Mouse (Mus musculus) T-helper 2 cell (primary cell): ENCODE data around the gene Ift27.

Experiments
- in situ Hi-C: fragments of 300-600 bp; cut with MboI, MseI; formaldehyde crosslinking; loops from one replicate; pipeline ENCODE4 v1.15.1; 2025; ENCODE audit warnings: high pct_unique_total_duplicates

The Ift27 gene

DNA sequence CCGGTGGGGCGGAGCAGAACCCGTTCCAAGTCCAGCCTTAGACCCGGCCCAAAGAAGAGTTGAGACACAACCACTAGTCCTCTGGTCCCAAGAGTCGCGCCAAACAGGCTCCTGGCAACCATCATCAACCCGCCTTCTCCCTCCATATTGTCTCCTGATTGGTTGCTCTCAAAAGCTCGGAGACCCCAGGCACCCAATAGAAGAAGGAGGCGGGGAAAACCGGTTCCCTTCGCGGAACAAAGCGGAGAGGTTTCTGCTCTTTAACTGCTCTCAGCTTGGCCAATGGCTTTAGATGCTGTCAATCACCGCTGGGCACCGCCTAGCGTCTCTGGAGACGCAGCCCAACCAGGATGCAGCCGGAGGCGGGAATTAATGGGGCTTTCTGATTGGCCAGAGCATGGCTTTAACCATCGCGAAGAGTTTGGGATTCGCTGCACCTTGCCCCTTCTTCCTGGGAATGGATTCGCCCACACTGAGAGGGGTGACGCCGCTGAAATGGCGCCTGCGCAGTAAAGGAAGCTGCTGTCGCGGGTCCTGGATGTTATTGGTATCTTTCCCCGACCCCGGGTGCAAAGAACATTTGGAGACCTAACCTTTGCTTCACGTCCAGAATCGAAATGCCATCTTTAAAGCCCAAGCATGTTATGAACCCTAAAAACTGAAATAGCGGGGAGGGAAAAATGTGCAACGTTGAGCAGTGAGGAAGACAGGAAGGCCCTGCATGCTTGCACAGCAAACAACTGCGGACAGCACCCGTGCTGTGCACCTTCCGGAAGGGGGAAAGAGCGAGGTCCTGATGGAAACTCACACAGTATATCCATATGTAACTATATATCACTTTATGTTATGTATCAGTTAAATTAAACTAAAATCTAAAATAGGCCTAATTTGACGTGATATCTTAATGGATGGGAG lies at the start of gene Ift27:
TSS of gene Ift27 (minus strand) at position 136 of the 915 bp plus-strand sequence.
- in situ Hi-C loops: no loop called here

DNA sequence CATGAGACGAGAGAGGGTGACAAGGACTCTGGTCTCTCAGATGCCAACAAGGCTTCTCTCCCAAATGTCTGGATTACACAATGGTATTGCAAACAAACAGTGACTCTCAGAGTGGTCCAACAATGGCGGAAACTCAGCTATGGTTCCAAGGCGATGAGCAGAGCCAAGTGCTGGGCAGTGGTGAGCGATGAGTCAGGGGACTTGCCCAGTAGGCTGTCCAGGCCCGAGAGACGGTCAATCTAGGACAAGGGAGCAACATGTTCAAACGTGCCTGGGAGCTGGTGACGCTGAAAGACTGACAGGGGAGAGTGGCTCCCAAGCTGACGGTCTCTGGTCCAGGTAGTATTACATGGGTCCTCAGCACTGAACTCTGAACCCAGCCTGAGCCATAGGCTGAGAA lies 41.4 kb upstream of the Ift27 start:
- in situ Hi-C loops: loop anchor here (10.0 kb wide), 1 partner anchor 430 kb away; no protein-coding TSS in a partner anchor

DNA sequence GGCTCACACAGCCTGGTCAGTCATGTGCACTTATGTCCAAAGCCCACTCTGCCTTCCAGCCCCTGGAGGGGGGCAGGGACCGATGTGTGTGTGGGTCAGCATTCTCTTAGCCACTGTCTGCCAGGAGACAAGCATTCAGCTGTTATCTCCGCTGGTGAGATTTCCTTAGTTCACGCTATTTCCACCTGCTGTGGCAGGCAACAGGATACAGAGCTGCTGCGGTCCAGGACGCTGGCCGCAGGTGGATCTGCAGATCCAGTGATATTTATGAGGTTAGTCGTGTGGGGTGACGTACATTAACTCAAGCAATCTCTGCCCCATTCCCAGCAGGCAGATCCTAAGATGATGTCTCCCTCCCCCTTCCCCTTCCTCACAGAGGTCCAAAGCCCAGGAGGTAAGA lies 37.5 kb upstream of the Ift27 start:
- in situ Hi-C loops: loop anchor here (10.0 kb wide), 1 partner anchor 433 kb away; no protein-coding TSS in a partner anchor

DNA sequence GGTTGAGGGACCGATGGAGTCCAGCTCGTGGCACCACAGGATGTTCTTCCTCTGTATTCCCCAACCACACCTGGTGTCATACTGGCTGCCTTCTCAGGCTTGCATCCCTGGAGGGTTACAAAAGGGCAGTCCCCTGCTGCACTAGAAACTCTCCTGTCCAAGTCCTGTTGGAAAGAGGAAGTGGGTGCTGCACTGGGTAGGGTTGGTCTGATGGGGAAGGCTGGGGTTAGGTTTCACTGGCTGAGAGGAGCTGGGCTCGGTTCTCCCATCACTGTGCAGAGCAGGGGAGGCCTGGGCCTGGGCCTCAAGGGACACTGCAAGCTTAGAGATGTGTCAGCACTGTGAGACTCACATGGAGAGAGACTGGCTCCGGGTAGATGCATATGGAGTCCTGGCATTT lies 36.3 kb upstream of the Ift27 start:
- in situ Hi-C loops: loop anchor here (10.0 kb wide), 1 partner anchor 435 kb away; no protein-coding TSS in a partner anchor

DNA sequence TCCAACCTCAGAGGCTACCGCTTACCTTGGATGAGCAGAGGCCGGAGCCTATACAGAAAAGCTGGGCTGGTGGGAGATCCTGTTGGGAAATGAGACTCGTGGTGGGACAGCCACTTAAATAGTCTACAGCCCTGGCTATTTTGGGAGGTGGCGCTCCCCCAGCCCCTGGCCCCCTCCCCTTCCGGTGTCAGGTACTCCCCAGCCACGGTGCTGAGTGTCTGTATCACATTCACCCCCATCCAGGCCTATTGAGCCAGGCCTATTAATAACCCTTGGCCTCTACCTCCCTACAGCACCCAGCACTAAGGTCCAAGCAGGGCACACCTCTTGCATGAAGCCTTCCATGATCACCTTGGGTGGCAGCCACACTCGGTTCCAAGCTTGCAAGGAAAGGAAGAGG lies 32.4 kb upstream of the Ift27 start, which contains the start of gene Pvalb:
TSS of gene Pvalb (minus strand) at position 89 of the 400 bp plus-strand sequence.
- in situ Hi-C loops: no loop called here

DNA sequence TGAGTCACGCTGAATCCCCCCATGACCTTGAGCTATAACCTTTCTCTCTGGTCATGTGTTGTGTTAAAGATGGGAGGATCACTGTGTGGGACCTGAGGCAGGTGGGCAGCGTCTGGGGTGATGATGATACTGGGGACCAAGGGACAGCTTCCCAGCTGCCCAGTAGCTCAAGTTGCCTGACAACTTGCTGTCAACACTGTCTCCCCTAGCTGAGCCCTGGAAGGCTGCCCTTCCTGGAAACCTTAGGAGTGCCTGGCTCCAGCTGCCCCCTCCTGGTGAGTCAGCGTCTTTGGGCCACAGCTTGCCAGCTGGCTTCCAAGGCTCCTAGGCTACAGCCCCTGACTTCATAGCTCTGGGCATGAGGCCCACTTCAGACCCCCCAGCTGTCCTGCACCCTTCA lies 31.3 kb upstream of the Ift27 start:
- in situ Hi-C loops: no loop called here

DNA sequence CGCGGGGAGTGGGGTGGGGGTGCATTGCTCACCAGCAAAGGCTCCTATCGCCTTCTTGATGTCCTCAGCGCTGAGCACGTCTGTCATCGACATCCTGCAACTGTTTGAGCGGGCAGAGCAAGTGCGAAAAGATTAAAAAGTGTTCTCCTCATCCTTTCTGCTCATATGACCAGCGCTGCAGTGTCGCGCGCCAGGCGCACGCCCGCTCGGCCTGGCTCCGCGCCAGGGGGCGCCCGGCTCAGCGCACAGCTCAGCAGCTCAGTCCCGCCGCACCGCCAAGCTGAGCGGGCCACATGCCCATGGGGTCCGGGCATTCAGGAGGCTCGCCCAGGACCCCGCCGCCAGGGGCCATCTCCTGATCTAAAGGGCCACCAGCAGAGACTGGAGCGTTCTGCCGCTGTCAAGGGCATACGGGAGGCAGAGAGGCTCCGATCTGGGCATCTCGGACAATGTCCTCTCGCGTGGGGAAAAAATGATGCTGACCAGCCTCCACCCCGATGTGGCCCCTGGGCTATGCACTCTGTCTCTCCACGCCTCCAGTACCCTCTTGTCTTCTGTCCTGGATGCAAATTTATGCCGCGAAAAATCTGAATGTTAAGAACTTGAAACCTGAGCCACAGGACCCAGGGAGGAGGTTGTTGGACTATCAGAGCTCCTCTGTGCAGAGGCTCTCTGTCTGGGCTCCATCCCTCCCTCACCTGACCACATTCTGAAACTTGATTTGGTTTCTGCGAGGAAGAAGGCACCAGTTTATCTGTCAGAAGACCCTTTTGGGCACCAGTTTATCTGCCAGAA lies 30.3 kb upstream of the Ift27 start:
- in situ Hi-C loops: no loop called here

DNA sequence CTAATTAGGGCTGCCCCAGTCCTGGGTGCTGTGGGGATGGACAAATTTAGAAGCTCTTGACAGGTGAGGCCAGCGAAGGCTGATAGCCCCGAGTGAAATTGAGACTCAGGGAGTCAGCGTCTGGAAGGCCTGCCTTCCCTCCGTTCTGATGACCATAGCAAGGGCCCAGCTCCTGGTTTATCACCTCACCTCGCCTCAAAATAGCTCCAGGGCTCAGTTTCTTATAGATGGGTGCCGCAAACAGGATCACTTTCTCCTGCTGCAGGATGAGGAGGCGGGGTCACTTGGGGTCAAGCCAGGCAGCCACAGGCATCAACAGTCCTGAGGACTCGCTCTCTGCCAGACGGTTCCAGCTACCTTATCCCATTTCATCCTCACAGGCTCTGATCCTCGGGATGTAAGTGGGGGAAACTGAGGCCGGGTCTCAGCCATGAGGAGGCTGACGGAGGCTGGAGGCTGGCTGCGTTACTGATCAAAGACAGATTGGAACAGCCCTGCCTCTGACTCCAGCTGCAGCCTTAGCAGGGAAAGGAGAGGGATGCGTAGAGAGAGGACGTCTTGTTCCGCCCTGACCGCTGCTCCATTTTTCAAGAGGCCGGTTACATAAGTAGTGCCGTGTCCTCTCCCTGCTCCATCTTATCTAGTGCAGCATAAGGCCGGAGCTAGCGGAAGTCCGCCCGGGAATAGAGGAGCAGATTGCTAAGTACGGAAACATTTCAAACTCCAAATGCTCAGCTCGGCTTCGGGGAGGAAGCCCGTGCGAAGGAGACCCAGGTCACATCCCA lies 21.4 kb upstream of the Ift27 start:
- in situ Hi-C loops: no loop called here

DNA sequence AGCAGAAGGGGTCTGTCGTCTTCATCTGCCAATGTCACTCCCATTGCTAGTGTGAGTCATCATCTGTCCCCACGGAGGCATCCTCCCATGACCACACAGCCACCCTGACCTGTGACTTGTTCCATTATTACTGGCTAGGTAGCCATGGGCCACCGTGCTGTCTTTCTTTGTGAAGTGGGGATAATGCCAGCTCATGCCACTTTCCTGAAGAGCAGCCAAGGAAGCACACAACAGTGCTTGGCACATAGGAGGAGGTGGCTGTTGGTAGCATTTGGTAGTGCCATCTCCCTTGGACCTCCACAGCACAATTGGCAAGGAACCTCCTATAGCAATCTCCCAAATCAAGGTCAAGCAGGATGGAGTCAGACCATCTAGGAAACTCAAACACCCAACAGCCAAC lies 20.4 kb upstream of the Ift27 start:
- in situ Hi-C loops: no loop called here

DNA sequence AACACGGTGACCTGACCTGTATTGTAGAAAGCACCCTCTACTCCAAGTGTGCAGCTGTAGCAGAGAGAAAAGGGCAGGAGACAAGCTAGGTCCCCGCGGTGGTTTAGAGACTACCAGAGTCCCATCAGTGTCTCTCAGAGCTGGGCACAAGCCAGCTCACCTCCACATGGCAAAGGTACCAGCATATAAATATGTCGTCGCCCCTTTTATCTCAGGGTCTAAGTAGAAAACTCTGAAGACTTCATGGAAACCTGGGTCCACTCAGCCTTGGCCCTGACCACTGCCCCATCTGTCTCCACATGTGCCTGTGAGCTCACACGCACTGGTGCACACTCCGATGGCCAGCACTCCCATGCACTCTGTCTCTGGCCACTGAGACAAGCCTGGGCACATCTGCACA lies 15.7 kb upstream of the Ift27 start:
- in situ Hi-C loops: no loop called here

DNA sequence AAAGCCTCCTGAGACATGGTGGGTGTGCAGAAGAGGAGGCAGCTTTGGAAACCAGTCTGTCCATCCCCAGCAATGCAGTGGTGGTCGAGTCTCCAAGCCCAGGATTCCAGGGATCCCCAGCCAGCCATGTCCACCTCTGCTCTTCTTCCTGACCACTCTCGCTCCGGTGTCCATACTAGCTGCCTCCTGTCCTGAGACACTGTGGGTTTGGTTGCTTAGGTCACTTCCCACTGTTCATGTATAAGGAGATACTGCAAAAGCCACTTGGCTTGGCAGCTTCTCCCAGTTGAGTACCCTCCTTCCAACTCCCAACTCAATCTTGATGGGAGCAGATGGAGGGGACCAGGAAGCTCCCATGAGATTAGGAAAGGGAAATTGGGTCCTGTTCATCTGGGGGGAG lies 14.6 kb upstream of the Ift27 start:
- in situ Hi-C loops: no loop called here

DNA sequence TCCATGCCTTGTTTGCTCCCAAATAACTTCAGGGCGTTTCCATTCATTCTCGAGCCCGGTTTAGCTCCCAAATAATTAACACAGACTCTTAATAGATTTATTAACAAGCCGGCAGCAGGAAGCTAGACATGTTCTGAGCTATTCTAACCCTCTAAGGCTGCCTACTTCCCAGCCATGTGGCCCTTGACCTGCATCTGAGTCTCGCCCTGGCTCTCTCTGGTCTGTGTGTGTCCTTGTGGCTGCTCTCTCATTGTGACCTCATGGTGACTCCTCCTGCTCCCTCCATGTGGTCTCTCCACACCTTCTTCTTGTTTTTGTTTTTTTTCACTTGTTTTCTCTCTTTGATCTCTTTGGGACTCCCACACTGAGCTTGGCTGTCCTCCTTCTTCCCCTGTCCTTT lies 13.0 kb upstream of the Ift27 start:
- in situ Hi-C loops: no loop called here

DNA sequence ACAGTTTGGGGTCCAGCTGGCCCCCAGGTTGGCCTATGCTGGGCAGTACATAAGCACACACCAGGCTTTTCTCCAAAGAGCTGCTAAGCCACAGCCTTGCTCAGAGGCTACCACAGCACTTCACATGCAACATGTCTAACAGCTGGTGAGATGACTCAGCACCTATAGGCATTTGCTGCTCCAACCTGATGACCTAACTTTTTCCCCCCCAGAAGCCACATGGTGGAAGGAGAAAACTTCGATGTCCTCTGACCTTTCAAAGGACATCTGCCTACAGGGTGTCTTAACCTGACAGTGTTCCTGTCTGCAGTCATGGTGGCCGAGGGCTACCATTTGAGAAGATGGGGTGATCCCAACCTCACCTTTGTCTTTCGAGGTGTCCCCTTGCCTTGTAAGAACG lies 11.7 kb upstream of the Ift27 start:
- in situ Hi-C loops: no loop called here

DNA sequence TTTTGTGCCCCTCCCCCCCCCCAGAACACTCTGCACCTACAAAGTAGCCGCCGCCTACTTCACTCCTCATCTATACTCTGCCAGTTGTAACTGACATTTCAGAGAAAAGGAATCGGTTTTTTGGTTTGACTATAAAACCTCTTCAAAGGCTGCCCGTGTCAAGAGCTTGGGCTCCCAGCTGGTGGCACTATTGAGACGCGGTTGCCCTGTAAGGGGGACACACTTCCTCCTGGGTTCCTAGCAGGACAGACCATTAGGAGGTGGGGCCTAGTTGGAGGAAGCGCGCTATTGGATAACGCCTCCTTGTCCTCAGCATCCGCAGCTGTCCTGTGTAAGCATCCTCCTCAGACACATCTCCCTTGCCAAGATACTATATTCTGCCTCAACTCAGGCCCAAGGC lies 10.9 kb upstream of the Ift27 start:
- in situ Hi-C loops: loop anchor here (5.0 kb wide), 2 partner anchors 62 to 152 kb away; no protein-coding TSS in a partner anchor

DNA sequence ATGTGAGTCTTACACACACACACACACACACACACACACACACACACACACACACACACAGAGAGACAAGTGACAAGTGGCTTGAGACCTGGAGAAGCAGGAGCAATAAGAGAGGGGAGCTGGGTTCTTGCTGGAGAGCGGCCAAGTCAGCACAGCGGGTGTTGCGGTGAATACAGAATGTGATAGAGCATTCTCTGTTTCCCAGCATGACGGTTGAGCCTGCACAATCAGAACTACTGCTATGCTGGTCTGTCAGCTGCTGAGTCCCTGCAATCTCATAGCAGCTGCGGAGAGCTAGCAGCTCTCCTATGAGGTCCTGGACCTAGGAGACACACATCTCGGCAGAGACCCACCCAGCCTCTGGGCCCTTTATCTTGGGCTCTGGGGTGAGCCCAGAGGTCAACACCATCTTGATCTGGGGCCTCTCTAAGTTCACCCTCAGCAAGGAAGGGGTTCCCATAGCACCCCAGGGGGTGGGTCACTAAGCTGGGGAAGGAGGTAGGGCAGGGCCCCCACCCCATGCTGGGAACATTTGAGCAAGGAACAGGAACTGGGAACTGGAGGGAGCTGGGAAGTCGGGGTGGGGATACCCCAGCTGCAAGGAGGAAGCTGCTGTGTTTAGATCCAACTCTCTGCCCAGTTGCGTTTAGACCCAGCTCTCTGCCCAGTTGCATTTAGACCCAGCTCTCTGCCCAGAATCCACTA lies 7.9 kb upstream of the Ift27 start:
- in situ Hi-C loops: loop anchor here (5.0 kb wide), 2 partner anchors 65 to 155 kb away; no protein-coding TSS in a partner anchor

DNA sequence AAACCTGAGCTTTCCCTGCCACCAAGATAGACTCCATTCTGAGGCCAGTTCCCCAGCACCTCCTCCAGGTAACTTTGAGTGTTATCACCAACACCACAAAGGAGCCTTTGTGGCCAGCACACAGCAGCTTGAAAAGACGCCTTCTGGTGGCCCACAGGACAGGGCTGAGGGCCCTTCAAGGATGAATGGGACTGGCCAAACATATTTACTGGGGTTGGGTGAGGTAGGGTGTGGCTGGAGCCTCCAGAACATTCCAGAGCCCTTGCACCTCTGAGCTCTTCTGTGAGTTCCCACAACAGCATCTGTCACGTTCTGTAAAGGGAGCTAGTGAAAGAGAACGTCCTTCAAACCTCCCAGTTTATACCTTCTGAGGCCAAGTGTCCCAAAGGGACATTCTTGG lies 5.9 kb upstream of the Ift27 start:
- in situ Hi-C loops: loop anchor here (5.0 kb wide), 2 partner anchors 68 to 158 kb away; no protein-coding TSS in a partner anchor

DNA sequence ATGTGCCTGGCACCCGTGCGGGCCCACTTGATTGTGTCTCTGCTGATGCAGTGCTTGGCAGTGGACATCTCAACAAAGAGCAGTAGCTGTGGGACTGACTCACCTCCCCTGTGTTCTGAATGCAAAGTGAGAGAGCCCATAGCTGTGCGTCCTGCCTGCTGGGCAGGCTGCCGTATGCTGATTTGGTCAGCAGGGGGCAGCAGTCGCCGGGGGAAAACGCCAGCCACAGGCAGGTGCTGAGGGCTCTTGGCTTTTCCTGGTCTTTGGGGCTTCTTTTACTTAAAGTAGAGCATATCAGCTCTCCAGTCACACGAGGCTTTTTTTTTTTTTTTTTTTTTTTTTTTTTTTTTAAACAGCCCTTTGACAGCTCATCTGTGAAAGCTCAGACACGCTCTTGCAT lies 4.5 kb upstream of the Ift27 start:
- in situ Hi-C loops: no loop called here

DNA sequence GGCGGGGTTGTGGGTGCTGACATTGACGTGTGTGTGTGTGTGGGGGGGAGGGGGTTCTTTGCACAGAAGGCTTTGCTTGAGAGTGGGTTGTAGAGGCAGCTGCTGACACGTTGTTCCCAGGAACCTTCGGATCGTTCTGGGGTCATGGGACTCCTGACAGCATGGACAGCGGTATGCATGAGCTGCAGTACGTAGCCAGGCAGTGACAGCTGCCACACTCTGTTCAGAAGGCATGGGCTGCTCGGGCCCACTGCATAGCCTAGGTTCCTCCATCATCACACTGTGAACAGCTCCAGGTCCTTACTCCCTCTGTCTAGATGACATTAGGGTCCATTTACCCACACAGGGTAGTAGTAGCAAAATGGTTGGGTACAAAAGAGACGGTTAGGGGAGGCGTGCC lies 3.4 kb upstream of the Ift27 start:
- in situ Hi-C loops: no loop called here

DNA sequence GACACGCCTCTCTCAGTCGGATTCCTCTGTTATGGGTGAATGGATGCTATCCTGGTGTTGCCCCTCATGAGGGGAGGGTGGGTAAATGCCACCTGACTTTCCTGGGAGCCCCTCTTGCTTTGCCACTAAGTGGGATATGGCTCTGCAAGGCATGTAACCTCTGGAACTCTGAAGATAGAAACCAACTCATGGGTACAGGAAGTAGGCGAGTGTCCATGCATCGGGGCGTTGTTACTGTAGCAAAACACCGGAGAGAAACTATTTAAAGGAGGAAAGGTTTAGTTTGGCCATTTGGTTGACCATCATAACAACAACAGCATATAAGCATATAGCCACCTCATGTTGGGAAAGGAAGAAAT lies 959 bp upstream of the Ift27 start:
- in situ Hi-C loops: no loop called here

DNA sequence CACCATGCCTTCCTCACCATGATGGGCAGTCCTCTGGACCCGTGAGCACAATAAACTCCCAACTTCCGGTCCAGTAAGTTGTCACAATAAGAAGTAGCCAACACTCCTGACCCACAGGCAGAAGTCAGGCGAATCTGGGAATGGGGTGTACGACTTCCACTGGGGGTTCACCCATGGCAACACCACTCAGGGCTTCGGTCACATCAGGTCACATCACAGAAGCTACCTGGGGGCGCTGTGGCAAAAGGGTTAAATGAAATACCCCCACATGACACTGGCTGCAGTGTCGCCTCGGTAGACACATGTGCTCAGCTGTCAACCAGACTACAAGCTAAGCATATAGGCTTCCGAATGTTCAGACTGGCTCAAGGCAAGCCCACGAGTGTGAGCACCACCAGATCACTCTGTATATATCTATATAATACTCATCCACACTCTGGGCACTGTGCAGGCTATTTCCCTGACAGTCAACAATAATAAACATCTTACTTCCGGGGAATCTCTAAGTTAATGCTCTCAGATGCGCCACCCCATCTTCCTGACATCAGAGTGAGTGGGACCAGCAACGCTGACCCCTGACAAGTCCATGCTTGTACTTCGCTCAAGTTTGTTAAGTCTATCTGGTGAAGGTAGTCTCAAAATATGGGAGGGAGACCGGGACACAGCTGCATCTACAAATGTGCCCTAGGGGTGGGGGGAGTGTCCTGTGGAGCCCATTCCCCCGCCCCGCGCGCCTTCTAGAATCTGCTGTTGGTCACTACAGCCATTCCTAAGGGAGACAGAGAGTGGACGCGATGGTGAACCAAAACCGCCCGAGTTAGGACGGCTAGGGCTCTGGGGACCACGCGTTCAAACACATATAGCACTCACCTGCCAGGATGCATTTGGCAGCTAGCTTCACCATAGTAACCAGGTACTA lies 749 bp downstream of the Ift27 start:
- in situ Hi-C loops: no loop called here
